Mouse (Mus musculus): ENCODE data around the gene Bhlha9.

GRCm38 (mm10) chr11:76707656-76708055 is 35.4 kb downstream of the Bhlha9 start:
- no peak for TF ChIP-seq CTCF (IDR thresholded peaks at IDR 0.05; ENCODE audit: borderline replicate concordance, extremely low read depth, insufficient read depth, insufficient read length)
- TF ChIP-seq POLR2A (IDR thresholded peaks at IDR 0.05; ENCODE audit: borderline replicate concordance, extremely low read depth, insufficient read depth, insufficient read length, poor library complexity, severe bottlenecking), result no peak
